Mouse (Mus musculus): ENCODE data around the gene Mmp21. TPM values are rescaled to one million over a fixed set of nuclear protein-coding genes. Genes with fewer than 3 reads are reported as not detected.

Mmp21 gene
- polyA plus RNA-seq, 1 experiment, result 0.33 TPM

DNA sequence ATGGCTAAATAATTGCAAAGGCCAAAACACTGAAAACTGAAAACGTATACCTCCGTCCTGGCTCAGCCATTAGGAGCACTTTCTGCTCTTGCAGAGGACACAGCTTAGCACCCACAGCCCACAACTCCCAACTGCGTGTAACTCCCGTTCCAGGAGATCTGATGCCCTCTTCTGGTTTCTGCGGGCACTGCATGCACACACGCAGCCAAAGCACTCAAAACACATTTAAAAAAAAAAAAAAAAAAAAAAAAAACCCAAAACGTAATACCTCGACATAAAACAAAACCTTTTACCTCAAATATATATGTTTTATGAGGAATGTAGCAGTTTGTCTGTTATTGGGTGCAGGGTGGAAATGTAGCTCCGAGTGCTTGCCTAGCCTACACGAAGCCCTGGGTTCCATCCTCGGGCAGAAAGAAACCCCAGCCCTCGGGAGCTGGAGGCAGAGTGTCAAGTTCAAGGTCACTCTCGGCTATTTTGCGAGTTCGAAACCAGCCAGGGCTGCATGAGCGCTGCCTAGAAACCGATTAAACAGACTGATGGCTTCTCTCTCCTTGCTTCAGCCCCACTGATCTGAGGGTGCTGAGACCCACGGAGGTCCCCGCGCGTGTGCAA is 43.0 kb downstream of the Mmp21 start:
- TF ChIP-seq CTCF (IDR thresholded peaks at IDR 0.05; ENCODE audit: extremely low read depth, insufficient read depth, low read length), result peak; percentile 90
- no peak for TF ChIP-seq POLR2A (IDR thresholded peaks at IDR 0.05; ENCODE audit: extremely low read depth, insufficient read depth, low read length)
- peaks cover 2% of the 10 kb centered on the region; the same call in 1 of the 2 replicates for H3K4me1 ChIP-seq (ENCODE audit: control insufficient read depth, insufficient read depth, low read length)
- peak overlapping the region; percentile 43; the same call in 1 of the 2 replicates for H3K27ac ChIP-seq (ENCODE audit: insufficient read depth, low read length)
- peak overlapping the region; percentile 79 for H3K4me3 ChIP-seq (ENCODE audit: insufficient read depth, low read length)

DNA sequence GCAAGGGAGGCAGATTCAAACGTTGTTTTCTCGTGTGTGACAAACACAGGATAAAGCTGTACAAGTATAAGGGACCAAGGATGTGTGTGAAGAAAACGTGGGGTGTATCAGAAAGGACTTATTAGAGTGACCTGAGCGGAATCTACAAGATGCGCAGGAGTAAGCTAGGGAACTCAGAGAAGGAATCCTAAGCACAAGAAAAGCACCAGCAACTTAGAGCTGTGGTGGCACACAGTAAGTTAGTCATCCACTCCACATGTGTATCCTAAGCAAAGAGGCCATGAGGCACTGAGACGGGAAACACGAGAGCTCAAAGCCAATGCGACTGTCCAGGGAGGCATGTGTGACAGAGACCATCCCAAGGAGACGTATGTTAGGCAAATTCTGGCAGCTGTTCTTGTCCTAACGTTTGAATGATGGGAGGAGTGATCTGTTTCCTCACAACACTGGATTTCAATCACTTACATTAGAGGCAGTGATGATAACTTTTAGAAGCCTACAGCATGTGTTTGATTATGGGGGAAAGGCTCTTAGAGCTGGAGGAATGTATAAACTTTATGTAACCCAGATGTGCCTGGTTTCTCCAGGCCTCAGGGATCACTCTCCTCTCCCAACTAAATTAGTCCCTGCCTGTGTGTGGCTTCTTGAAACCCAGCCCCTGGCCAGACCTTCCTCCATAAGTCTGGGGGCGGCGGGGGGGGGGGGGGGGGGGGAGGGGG is 44.8 kb downstream of the Mmp21 start:
- no peak overlapping the region for H3K27ac ChIP-seq (ENCODE audit: insufficient read depth, low read length)
- H3K4me3 ChIP-seq (ENCODE audit: insufficient read depth, low read length), result no peak overlapping the region
- no peak for TF ChIP-seq CTCF (IDR thresholded peaks at IDR 0.05; ENCODE audit: extremely low read depth, insufficient read depth, low read length)
- TF ChIP-seq POLR2A (IDR thresholded peaks at IDR 0.05; ENCODE audit: extremely low read depth, insufficient read depth, low read length), result no peak
- peaks cover 2% of the 10 kb centered on the region; the same call in 1 of the 2 replicates for H3K4me1 ChIP-seq (ENCODE audit: control insufficient read depth, insufficient read depth, low read length)

DNA sequence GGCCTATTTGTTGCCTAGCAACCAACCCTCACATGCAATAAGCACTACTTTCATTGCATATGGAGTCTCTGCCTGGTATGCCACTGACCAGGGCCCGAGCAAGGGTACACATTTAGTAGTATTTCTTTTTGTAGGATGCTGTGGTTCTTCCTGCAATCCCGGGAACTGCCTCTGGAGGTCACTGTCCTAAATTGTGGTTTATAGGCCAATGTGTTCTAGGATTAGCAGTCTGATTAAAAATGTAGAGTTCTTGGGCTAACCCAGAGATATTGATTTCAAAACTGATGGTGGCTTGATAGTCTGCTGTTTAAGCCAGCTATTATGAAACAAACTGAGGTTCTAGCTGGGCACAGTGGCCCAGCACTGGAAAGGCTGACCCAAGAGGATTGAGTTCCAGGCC is 47.4 kb downstream of the Mmp21 start:
- H3K27ac ChIP-seq (ENCODE audit: insufficient read depth, low read length), result no peak overlapping the region
- no peaks in the 10 kb centered on the region for H3K4me1 ChIP-seq (ENCODE audit: control insufficient read depth, insufficient read depth, low read length)
- TF ChIP-seq POLR2A (IDR thresholded peaks at IDR 0.05; ENCODE audit: extremely low read depth, insufficient read depth, low read length) (no peak), CTCF (IDR thresholded peaks at IDR 0.05; ENCODE audit: extremely low read depth, insufficient read depth, low read length) (peak; percentile 41; the same call in 1 of the 2 replicates)
- H3K4me3 ChIP-seq (ENCODE audit: insufficient read depth, low read length), result no peak overlapping the region

DNA sequence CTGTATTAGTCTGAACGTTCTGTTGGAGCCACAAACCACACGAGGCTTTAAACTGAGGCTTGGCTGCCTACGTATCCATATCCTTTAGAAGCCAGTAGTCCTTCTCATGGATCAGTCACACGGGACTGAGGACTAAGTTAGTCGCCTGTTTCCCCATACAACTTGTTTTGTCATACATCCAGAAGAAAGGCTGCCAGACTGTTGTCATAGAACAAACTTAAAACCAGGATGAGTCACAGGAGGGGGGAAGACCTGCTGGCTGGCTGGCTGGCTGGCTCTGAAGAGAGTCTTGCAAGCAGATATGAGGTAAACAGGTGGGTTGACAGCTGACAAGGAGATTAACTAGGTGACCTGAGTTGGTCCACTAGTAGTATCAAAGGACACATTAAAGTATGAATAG is 49.0 kb downstream of the Mmp21 start:
- H3K4me3 ChIP-seq (ENCODE audit: insufficient read depth, low read length), result no peak overlapping the region
- H3K4me1 ChIP-seq (ENCODE audit: control insufficient read depth, insufficient read depth, low read length), result no peaks in the 10 kb centered on the region
- TF ChIP-seq CTCF (IDR thresholded peaks at IDR 0.05; ENCODE audit: extremely low read depth, insufficient read depth, low read length), result no peak
- no peak for TF ChIP-seq POLR2A (IDR thresholded peaks at IDR 0.05; ENCODE audit: extremely low read depth, insufficient read depth, low read length)
- H3K27ac ChIP-seq (ENCODE audit: insufficient read depth, low read length), result no peak overlapping the region

DNA sequence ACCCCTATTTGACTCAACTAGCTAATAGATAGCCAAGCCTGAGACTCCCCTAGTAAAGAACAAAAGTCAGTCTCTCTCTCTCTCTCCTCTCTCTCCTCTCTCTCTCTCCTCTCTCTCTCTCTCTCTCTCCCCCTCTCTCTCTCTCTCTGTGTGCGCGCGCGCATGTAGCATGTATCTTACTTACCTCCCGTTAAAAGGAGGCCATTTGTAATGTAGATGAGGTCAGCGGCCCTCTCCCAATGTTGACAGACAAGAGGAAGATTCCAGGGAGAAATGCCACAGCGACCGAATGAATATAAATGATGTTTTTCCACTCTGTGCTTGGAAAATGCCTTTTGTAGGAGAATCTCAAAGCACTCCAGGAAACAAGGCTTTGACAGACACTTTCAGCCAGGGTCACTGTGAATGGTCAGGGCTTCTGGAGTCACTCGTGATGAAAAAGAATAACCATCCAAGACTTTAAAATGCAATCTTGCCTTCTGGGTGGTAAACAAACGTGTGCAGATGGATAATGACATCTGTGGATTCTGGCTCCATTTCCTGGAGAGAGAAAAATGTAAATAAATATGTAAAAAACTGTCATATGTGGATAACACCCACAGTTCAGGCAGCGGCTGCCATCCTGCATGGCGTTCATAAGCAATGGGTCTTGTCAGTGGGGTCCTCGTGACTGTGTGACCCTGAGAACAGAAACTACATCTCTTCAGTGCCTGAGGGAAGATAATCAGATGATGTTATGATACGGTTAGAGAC is 52.5 kb downstream of the Mmp21 start:
- TF ChIP-seq CTCF (IDR thresholded peaks at IDR 0.05; ENCODE audit: extremely low read depth, insufficient read depth, low read length), result no peak
- TF ChIP-seq POLR2A (IDR thresholded peaks at IDR 0.05; ENCODE audit: extremely low read depth, insufficient read depth, low read length), result no peak

More for the DNA sequence above, 52.5 kb downstream of the Mmp21 start:
- Histone ChIP-seq H3K27ac (ENCODE audit: insufficient read depth, low read length) (no peak overlapping the region), H3K4me1 (ENCODE audit: control insufficient read depth, insufficient read depth, low read length) (no peaks in the 10 kb centered on the region), H3K4me3 (ENCODE audit: insufficient read depth, low read length) (no peak overlapping the region)

Other genes starting within 250 kb of the Mmp21 start
- not detected in 2 replicates for gene Tex36, start 77.9 kb downstream of the Mmp21 start, polyA plus RNA-seq (2012; rRNA removed)
- gene Edrf1, start 42.5 kb downstream of the Mmp21 start, polyA plus RNA-seq (2012; rRNA removed), result 20.2 and 22.2 TPM in 2 replicates
- 109 and 115 TPM in 2 replicates for gene Bccip, start 29.3 kb upstream of the Mmp21 start, polyA plus RNA-seq (2012; rRNA removed)
- 38.7 and 38.8 TPM in 2 replicates for gene Uros, start 30.0 kb upstream of the Mmp21 start, polyA plus RNA-seq (2012; rRNA removed)
- 5.8 TPM in 2 replicates for gene Fank1, start 96.8 kb upstream of the Mmp21 start, polyA plus RNA-seq (2012; rRNA removed)
- 26.5 and 28.1 TPM in 2 replicates for gene Dhx32, start 102.7 kb upstream of the Mmp21 start, polyA plus RNA-seq (2012; rRNA removed)